Mouse (Mus musculus): ENCODE results near the gene Crtc1. TPM values are rescaled to one million over a fixed set of nuclear protein-coding genes. Genes with fewer than 3 reads are reported as not detected.

The Crtc1 gene
- polyA plus RNA-seq, 2 experiments: 2.9 to 3.9 TPM

DNA sequence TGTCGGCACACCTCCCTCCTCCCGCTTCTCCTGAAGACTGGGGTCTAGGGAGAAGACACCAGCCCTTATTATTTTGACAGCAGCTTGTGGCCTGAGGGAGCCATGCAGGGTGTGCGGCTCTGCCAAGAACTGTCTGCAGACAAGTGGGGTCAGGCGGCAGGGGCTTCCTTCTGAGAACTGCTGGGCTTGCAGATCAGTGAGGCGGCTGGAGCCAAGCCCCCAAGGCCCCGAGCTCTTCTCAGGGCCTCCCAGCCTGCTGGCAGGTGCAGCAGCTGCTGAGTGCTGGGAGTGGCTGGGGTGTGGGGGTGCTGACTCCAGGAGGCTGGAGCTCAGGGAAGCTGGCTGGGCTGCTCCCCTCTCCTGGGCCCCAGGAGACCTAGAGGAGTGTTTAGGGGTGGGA is 31.1 kb downstream of the Crtc1 start:
- no peaks in the 10 kb centered on the region for H3K27me3 ChIP-seq (ENCODE audit: control insufficient read depth, insufficient read depth, low read length)
- DNase-seq (ENCODE audit: low read depth in 3 of 3, low spot score in 3 of 3) (no peak), ATAC-seq (ENCODE audit: insufficient read depth) (no peak)
- no peaks in the 10 kb centered on the region for H3K9me3 ChIP-seq (ENCODE audit: control insufficient read depth, low read length)
- no peak overlapping the region for H3K9ac ChIP-seq (replicated peaks)
- H3K4me2 ChIP-seq (ENCODE audit: low read depth): no peak overlapping the region
- TF ChIP-seq CTCF (IDR thresholded peaks at IDR 0.05; ENCODE audit: low read depth) (no peak), EP300 (IDR thresholded peaks at IDR 0.05; ENCODE audit: low read depth) (no peak)
- no peaks in the 10 kb centered on the region for H3K36me3 ChIP-seq (replicated peaks; ENCODE audit: control insufficient read depth, insufficient read depth, low read depth)
- peaks cover 2 to 22% of the 10 kb centered on the region in 2 experiments for H3K4me1 ChIP-seq (replicated peaks; ENCODE audit: control insufficient read depth in 2 of 2, insufficient read depth in 2 of 2, low read length in 1 of 2)
- H3K4me3 ChIP-seq (ENCODE audit: insufficient read depth in 1 of 2, low read depth in 2 of 2, low read length in 2 of 2): no peak overlapping the region
- WGBS (ENCODE audit: insufficient replicate concordance): 73% methylated on average over 6 of the region's 6 CpGs
- H3K27ac ChIP-seq: no peak overlapping the region

DNA sequence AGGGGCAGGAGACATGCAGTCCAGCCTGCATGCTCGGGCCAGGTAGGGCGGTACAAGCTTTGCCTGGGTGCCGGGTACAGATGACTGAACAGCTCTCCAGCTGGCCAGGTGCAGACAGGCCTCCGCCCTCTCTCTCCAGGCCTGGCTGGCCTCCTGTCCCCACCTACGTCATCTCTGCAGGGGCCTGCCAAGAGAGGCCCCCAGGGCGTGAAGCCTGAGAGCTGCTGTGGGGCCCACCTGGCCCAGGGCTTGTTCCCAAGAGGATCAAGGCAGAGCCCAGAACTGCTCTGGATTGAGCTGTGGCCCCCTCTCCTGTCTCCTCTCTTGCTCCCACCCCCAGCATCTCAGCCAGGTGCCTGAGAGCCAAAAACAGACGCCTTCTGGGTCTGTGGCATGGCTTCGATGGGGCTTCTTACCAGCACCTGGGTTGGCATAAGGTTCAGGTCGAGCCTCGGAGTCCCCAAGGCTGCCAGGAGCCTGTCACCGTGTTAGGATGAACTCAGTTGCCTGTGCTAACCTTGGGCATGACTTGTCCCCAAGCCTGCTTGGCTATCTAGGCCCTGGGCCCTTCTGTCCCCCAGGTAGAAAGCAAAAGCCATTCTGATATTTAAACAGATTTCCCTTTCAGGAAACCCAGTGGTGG is 32.8 kb downstream of the Crtc1 start:
- 71% methylated on average over 11 of the region's 11 CpGs for WGBS (ENCODE audit: insufficient replicate concordance)
- ATAC-seq (ENCODE audit: insufficient read depth): no peak
- Histone ChIP-seq H3K4me1 (replicated peaks; ENCODE audit: control insufficient read depth in 2 of 2, insufficient read depth in 2 of 2, low read length in 1 of 2) (peaks cover 0 to 7% of the 10 kb centered on the region in 2 experiments; a peak in 2 of 4 replicates), H3K27ac (no peak overlapping the region), H3K9ac (replicated peaks) (no peak overlapping the region), H3K27me3 (ENCODE audit: control insufficient read depth, insufficient read depth, low read length) (no peaks in the 10 kb centered on the region), H3K4me2 (ENCODE audit: low read depth) (no peak overlapping the region), H3K4me3 (ENCODE audit: insufficient read depth in 1 of 2, low read depth in 2 of 2, low read length in 2 of 2) (no peak overlapping the region), H3K9me3 (ENCODE audit: control insufficient read depth, low read length) (no peaks in the 10 kb centered on the region), H3K36me3 (replicated peaks; ENCODE audit: control insufficient read depth, insufficient read depth, low read depth) (no peaks in the 10 kb centered on the region)
- TF ChIP-seq CTCF (IDR thresholded peaks at IDR 0.05; ENCODE audit: low read depth): no peak
- no peak for TF ChIP-seq EP300 (IDR thresholded peaks at IDR 0.05; ENCODE audit: low read depth)
- DNase-seq (ENCODE audit: low read depth in 3 of 3, low spot score in 3 of 3): no peak

- Histone ChIP-seq H3K36me3 (replicated peaks; ENCODE audit: control insufficient read depth, insufficient read depth, low read depth) (no peaks in the 10 kb centered on the region), H3K4me2 (ENCODE audit: low read depth) (no peak overlapping the region), H3K4me3 (ENCODE audit: insufficient read depth in 1 of 2, low read depth in 2 of 2, low read length in 2 of 2) (no peak overlapping the region), H3K9ac (replicated peaks) (no peak overlapping the region), H3K27me3 (ENCODE audit: control insufficient read depth, insufficient read depth, low read length) (no peaks in the 10 kb centered on the region), H3K27ac (no peak overlapping the region), H3K4me1 (replicated peaks; ENCODE audit: control insufficient read depth in 2 of 2, insufficient read depth in 2 of 2, low read length in 1 of 2) (0 out of 4 replicates have a peak, but pooled peaks cover 0 to 5% of the 10 kb centered on the region in 2 experiments), H3K9me3 (ENCODE audit: control insufficient read depth, low read length) (no peaks in the 10 kb centered on the region)
- DNase-seq (ENCODE audit: low read depth in 3 of 3, low spot score in 3 of 3): no peak
- no peak for ATAC-seq (ENCODE audit: insufficient read depth)
- WGBS (ENCODE audit: insufficient replicate concordance): 55% methylated on average over 7 of the region's 7 CpGs
- no peak for TF ChIP-seq EP300 (IDR thresholded peaks at IDR 0.05; ENCODE audit: low read depth)
- TF ChIP-seq CTCF (IDR thresholded peaks at IDR 0.05; ENCODE audit: low read depth): no peak
Observed at GRCm38 (mm10) chr8:70405189-70405588, 34.2 kb downstream of the Crtc1 start.

- 78% methylated on average over 3 of the region's 3 CpGs for WGBS (ENCODE audit: insufficient replicate concordance)
- H3K36me3 ChIP-seq (replicated peaks; ENCODE audit: control insufficient read depth, insufficient read depth, low read depth): no peaks in the 10 kb centered on the region
- H3K4me2 ChIP-seq (ENCODE audit: low read depth): no peak overlapping the region
- TF ChIP-seq EP300 (IDR thresholded peaks at IDR 0.05; ENCODE audit: low read depth) (no peak), CTCF (IDR thresholded peaks at IDR 0.05; ENCODE audit: low read depth) (peak; percentile 58)
- H3K27ac ChIP-seq: no peak overlapping the region
- H3K9ac ChIP-seq (replicated peaks): no peak overlapping the region
- 0 out of 4 replicates have a peak, but pooled peaks cover 0 to 5% of the 10 kb centered on the region in 2 experiments for H3K4me1 ChIP-seq (replicated peaks; ENCODE audit: control insufficient read depth in 2 of 2, insufficient read depth in 2 of 2, low read length in 1 of 2)
- no peaks in the 10 kb centered on the region for H3K27me3 ChIP-seq (ENCODE audit: control insufficient read depth, insufficient read depth, low read length)
- ATAC-seq (ENCODE audit: insufficient read depth): no peak
- H3K9me3 ChIP-seq (ENCODE audit: control insufficient read depth, low read length): no peaks in the 10 kb centered on the region
- no peak overlapping the region for H3K4me3 ChIP-seq (ENCODE audit: insufficient read depth in 1 of 2, low read depth in 2 of 2, low read length in 2 of 2)
- DNase-seq (ENCODE audit: low read depth in 3 of 3, low spot score in 3 of 3): no peak
Observed at GRCm38 (mm10) chr8:70404212-70404611, 35.2 kb downstream of the Crtc1 start.

GRCm38 (mm10) chr8:70397611-70398563 is 41.5 kb downstream of the Crtc1 start:
- TF ChIP-seq CTCF (IDR thresholded peaks at IDR 0.05; ENCODE audit: low read depth): no peak
- TF ChIP-seq EP300 (IDR thresholded peaks at IDR 0.05; ENCODE audit: low read depth): no peak
- DNase-seq (ENCODE audit: low read depth in 3 of 3, low spot score in 3 of 3) (no peak), ATAC-seq (ENCODE audit: insufficient read depth) (no peak)
- no peak overlapping the region for H3K4me2 ChIP-seq (ENCODE audit: low read depth)
- WGBS (ENCODE audit: insufficient replicate concordance): 76% methylated on average over 16 of the region's 16 CpGs
- H3K27me3 ChIP-seq (ENCODE audit: control insufficient read depth, insufficient read depth, low read length): no peaks in the 10 kb centered on the region
- H3K4me1 ChIP-seq (replicated peaks; ENCODE audit: control insufficient read depth in 2 of 2, insufficient read depth in 2 of 2, low read length in 1 of 2): no peaks in the 10 kb centered on the region
- H3K4me3 ChIP-seq (ENCODE audit: insufficient read depth in 1 of 2, low read depth in 2 of 2, low read length in 2 of 2): no peak overlapping the region
- H3K27ac ChIP-seq: no peak overlapping the region
- no peaks in the 10 kb centered on the region for H3K36me3 ChIP-seq (replicated peaks; ENCODE audit: control insufficient read depth, insufficient read depth, low read depth)
- H3K9me3 ChIP-seq (ENCODE audit: control insufficient read depth, low read length): no peaks in the 10 kb centered on the region
- no peak overlapping the region for H3K9ac ChIP-seq (replicated peaks)

Data from liver, embryonic 14.5 days (tissue).